Mouse (Mus musculus): ENCODE data around the gene Egln2. TPM values are rescaled to one million over a fixed set of nuclear protein-coding genes. Genes with fewer than 3 reads are reported as not detected.
A peak's percentile ranks its signal among the peaks of the same experiment; 100 is the strongest.

The Egln2 gene
- polyA plus RNA-seq, 1 experiment from 2014 or later = 37.2 TPM

DNA sequence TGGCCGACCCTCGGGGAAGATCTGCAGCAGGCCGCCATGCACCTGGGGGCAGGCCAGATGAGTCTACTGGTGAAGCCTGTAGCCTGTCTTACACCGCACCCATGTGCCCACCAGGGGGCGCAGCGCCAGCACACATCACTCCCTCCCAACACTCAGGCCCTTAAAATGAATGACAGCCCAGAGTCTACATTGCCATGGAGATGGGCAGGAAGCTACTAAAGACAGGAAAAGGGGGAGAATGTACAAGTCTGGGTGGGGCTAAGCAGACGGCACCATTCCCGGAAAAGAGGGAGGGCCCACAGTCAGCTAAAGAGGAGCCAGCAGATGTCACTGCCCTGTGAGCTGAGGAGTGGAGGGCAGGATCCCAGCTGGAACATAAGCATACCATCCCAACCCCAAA lies 6.7 kb downstream of the Egln2 start:
- peak; percentile 89 for DNase-seq (ENCODE audit: low spot score)
- no peak overlapping the region for H3K27ac ChIP-seq (ENCODE audit: low read depth, low read length)
- H3K36me3 ChIP-seq (ENCODE audit: control insufficient read depth, insufficient read depth, low read length) = peaks cover 7% of the 10 kb centered on the region; the same call in 1 of the 2 replicates
- H3K27me3 ChIP-seq (ENCODE audit: control insufficient read depth, insufficient read depth, low read length) = no peaks in the 10 kb centered on the region
- ATAC-seq (ENCODE audit: low FRiP score) = peak; percentile 90
- 18% methylated on average over 8 of the region's 8 CpGs for WGBS
- H3K4me3 ChIP-seq (ENCODE audit: low read depth, low read length) = no peak overlapping the region
- peaks cover 16% of the 10 kb centered on the region for H3K4me1 ChIP-seq (replicated peaks; ENCODE audit: control insufficient read depth, insufficient read depth, low read length)
- no peak overlapping the region for H3K9ac ChIP-seq (ENCODE audit: low read depth, low read length)
- H3K9me3 ChIP-seq (ENCODE audit: control insufficient read depth, low read length) = no peaks in the 10 kb centered on the region
- no peak overlapping the region for H3K4me2 ChIP-seq (replicated peaks; ENCODE audit: low read depth, low read length)

DNA sequence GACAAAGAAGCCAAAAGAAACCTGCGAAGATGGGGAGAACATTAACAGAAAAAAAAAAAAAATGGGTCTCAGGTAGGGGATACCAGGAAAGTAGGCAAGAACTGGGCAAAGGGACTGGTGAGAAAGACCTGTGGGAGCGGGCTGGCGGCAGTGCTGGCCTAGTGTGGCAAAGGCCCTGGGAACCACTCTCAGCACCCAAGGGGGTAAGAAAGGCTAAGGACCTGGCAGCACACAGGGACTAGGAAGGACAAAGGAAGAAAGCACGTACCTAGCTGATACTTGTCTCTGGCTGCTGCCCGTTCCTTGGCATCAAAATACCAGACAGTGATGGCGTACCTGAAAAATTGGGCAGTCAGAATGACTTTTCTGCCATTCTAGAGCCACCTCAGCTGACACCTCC lies 7.3 kb downstream of the Egln2 start:
- H3K27me3 ChIP-seq (ENCODE audit: control insufficient read depth, insufficient read depth, low read length) = no peaks in the 10 kb centered on the region
- peaks cover 10% of the 10 kb centered on the region for H3K4me1 ChIP-seq (replicated peaks; ENCODE audit: control insufficient read depth, insufficient read depth, low read length)
- no peaks in the 10 kb centered on the region for H3K9me3 ChIP-seq (ENCODE audit: control insufficient read depth, low read length)
- H3K4me2 ChIP-seq (replicated peaks; ENCODE audit: low read depth, low read length) = no peak overlapping the region
- H3K9ac ChIP-seq (ENCODE audit: low read depth, low read length) = no peak overlapping the region
- 95% methylated on average over 6 of the region's 6 CpGs for WGBS
- no peak for DNase-seq (ENCODE audit: low spot score)
- H3K36me3 ChIP-seq (ENCODE audit: control insufficient read depth, insufficient read depth, low read length) = 0 out of 2 replicates have a peak, but pooled peaks cover 3% of the 10 kb centered on the region
- no peak for ATAC-seq (ENCODE audit: low FRiP score)
- no peak overlapping the region for H3K27ac ChIP-seq (ENCODE audit: low read depth, low read length)
- no peak overlapping the region for H3K4me3 ChIP-seq (ENCODE audit: low read depth, low read length)

DNA sequence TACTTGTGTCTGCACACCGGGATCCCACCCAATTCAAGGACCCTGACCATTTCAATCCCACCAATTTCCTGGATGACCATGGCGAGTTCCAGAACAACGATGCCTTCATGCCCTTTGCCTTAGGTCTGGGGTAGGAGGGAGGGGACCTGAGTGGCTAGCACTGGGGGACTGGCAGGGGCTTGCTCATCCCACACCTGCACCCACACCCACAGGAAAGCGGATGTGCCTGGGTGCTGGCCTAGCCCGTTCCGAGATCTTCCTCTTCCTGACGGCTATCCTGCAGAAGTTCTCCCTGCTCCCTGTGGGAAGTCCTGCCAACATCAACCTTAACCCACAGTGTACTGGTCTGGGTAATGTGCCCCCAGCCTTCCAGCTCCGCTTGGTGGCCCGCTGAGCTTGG lies 8.4 kb downstream of the Egln2 start:
- no peak for ATAC-seq (ENCODE audit: low FRiP score)

DNA sequence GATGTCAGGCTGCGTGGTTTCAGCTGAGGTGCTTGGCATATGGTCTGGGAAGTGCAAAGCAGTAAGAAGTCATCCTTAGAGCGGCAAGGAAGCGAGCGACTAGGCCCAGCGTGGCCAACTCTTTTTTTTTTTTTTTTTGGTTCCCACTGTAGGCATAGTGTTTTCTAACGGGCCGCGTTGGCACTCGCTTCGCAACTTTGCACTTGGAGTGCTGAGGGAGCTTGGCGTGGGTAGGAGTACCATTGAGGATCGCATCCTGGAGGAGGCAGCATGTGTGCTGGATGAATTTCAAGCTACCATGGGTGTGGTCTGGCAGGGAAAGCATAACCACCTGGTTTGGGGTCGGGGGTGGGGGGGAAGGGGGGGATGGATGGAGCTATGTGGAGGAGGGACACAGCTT lies 10.6 kb downstream of the Egln2 start:
- Histone ChIP-seq H3K4me3 (ENCODE audit: low read depth, low read length) (no peak overlapping the region), H3K4me2 (replicated peaks; ENCODE audit: low read depth, low read length) (no peak overlapping the region), H3K9me3 (ENCODE audit: control insufficient read depth, low read length) (no peaks in the 10 kb centered on the region), H3K36me3 (ENCODE audit: control insufficient read depth, insufficient read depth, low read length) (0 out of 2 replicates have a peak, but pooled peaks cover 3% of the 10 kb centered on the region), H3K9ac (ENCODE audit: low read depth, low read length) (no peak overlapping the region), H3K27me3 (ENCODE audit: control insufficient read depth, insufficient read depth, low read length) (no peaks in the 10 kb centered on the region), H3K4me1 (replicated peaks; ENCODE audit: control insufficient read depth, insufficient read depth, low read length) (no peaks in the 10 kb centered on the region; the same call in 1 of the 2 replicates), H3K27ac (ENCODE audit: low read depth, low read length) (no peak overlapping the region)
- WGBS = 80% methylated on average over 13 of the region's 13 CpGs
- ATAC-seq (ENCODE audit: low FRiP score) (no peak), DNase-seq (ENCODE audit: low spot score) (no peak)

More for the DNA sequence above, 8.4 kb downstream of the Egln2 start:
- Histone ChIP-seq H3K9ac (ENCODE audit: low read depth, low read length) (no peak overlapping the region), H3K9me3 (ENCODE audit: control insufficient read depth, low read length) (no peaks in the 10 kb centered on the region), H3K4me1 (replicated peaks; ENCODE audit: control insufficient read depth, insufficient read depth, low read length) (peaks cover 6% of the 10 kb centered on the region; the same call in 1 of the 2 replicates), H3K27ac (ENCODE audit: low read depth, low read length) (no peak overlapping the region), H3K4me2 (replicated peaks; ENCODE audit: low read depth, low read length) (no peak overlapping the region), H3K4me3 (ENCODE audit: low read depth, low read length) (no peak overlapping the region), H3K27me3 (ENCODE audit: control insufficient read depth, insufficient read depth, low read length) (no peaks in the 10 kb centered on the region), H3K36me3 (ENCODE audit: control insufficient read depth, insufficient read depth, low read length) (0 out of 2 replicates have a peak, but pooled peaks cover 3% of the 10 kb centered on the region)
- 94% methylated on average over 9 of the region's 9 CpGs for WGBS
- DNase-seq (ENCODE audit: low spot score) = no peak

DNA sequence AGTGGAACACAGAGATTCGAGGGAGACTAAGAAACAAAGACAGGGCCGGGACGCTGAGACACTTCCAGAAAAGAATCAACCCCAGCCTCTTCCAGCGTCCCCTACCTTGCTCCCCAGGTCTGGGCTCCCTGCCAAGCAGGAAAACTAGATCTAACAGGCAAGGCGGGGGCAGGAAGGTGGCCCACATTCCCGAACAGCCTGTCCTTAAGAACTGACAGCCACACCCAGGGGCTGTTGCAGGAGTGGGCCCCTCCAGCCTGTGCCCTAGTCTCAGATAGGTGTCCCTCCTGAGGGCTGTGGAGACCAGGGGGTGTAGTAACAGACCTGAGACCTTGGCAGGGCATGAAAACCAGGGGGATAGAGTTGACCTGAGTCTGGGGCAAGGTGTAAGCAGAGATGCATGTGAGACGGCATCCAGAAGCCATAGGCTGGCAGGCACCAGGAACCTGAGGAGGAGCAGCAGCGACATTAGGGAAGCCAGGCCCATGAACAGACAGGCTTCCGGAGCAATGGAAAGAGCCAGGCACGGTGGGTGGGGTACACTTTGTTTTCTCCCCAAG lies 13.3 kb downstream of the Egln2 start, which contains the start of gene Cyp2t4:
Cyp2t4 (plus strand) TSS at position 510 of the 560 bp plus-strand sequence.
- DNase-seq (ENCODE audit: low spot score) (no peak), ATAC-seq (ENCODE audit: low FRiP score) (no peak)
- H3K9me3 ChIP-seq (ENCODE audit: control insufficient read depth, low read length) = no peaks in the 10 kb centered on the region
- H3K4me2 ChIP-seq (replicated peaks; ENCODE audit: low read depth, low read length) = no peak within 1 kb of the TSS
- no peak within 1 kb of the TSS for H3K4me3 ChIP-seq (ENCODE audit: low read depth, low read length)
- no peaks in the 10 kb centered on the region for H3K27me3 ChIP-seq (ENCODE audit: control insufficient read depth, insufficient read depth, low read length)
- 78% methylated on average over 10 of the region's 10 CpGs for WGBS
- H3K36me3 ChIP-seq (ENCODE audit: control insufficient read depth, insufficient read depth, low read length) = no peaks in the 10 kb centered on the region
- H3K9ac ChIP-seq (ENCODE audit: low read depth, low read length) = no peak within 1 kb of the TSS
- H3K4me1 ChIP-seq (replicated peaks; ENCODE audit: control insufficient read depth, insufficient read depth, low read length) = no peaks in the 10 kb centered on the region
- H3K27ac ChIP-seq (ENCODE audit: low read depth, low read length) = no peak within 1 kb of the TSS

DNA sequence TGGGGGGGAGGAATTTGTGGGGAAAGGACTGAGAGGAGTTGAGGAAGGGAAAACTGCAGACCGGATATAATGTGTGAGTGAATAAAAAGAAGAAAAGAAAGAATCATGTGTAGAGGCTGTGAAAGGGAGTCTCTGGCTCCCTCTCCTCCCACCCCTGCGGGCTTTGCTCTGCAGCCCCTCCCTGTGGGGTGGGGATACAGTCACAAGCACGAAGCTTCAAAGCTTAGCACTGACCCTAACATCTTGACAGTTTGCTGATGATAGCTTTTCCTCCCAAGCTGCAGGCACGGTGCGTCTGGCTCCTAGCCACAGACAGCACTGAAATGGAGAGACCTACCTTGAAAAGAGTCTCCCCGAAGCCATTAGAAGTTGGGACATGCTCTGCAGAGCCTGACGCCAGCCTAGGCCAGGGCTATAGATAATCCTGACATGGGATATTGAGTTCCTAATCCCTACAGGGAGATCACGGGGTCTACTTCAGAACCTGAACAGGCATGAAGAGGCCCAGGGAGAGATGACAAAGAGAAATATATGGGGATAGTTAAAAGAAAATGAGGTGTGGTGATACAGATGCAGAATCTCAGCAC lies 30.1 kb downstream of the Egln2 start:
- Histone ChIP-seq H3K4me3 (ENCODE audit: low read depth, low read length) (no peak overlapping the region), H3K27ac (ENCODE audit: low read depth, low read length) (no peak overlapping the region), H3K4me2 (replicated peaks; ENCODE audit: low read depth, low read length) (no peak overlapping the region), H3K36me3 (ENCODE audit: control insufficient read depth, insufficient read depth, low read length) (no peaks in the 10 kb centered on the region), H3K27me3 (ENCODE audit: control insufficient read depth, insufficient read depth, low read length) (no peaks in the 10 kb centered on the region), H3K4me1 (replicated peaks; ENCODE audit: control insufficient read depth, insufficient read depth, low read length) (no peaks in the 10 kb centered on the region), H3K9me3 (ENCODE audit: control insufficient read depth, low read length) (no peaks in the 10 kb centered on the region), H3K9ac (ENCODE audit: low read depth, low read length) (no peak overlapping the region)
- 73% methylated on average over 8 of the region's 8 CpGs for WGBS
- ATAC-seq (ENCODE audit: low FRiP score) (no peak), DNase-seq (ENCODE audit: low spot score) (no peak)

DNA sequence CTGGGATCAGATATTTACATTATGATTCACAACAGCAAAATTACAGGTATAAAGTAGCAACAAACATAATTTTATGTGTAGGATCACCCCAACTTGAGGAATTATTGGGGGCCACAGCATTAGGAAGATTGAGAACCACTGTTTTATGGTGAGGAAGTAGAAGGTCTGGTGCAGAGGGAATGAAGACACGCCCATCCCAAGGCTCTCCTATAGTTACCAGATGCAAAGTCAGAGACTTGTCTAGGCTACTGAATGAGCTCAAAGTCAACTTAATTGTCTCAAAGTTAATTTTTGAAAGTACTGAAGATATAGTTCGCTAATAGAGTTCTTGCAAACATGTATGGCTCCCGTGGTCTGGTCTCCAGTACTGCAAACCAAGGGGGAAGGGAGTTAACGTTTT lies 32.8 kb downstream of the Egln2 start:
- Histone ChIP-seq H3K27ac (ENCODE audit: low read depth, low read length) (no peak overlapping the region), H3K27me3 (ENCODE audit: control insufficient read depth, insufficient read depth, low read length) (no peaks in the 10 kb centered on the region), H3K9me3 (ENCODE audit: control insufficient read depth, low read length) (no peaks in the 10 kb centered on the region), H3K4me2 (replicated peaks; ENCODE audit: low read depth, low read length) (no peak overlapping the region), H3K4me1 (replicated peaks; ENCODE audit: control insufficient read depth, insufficient read depth, low read length) (no peaks in the 10 kb centered on the region), H3K9ac (ENCODE audit: low read depth, low read length) (no peak overlapping the region), H3K36me3 (ENCODE audit: control insufficient read depth, insufficient read depth, low read length) (no peaks in the 10 kb centered on the region), H3K4me3 (ENCODE audit: low read depth, low read length) (no peak overlapping the region)
- WGBS = 86% methylated on average over 4 of the region's 4 CpGs
- ATAC-seq (ENCODE audit: low FRiP score) (no peak), DNase-seq (ENCODE audit: low spot score) (no peak)

DNA sequence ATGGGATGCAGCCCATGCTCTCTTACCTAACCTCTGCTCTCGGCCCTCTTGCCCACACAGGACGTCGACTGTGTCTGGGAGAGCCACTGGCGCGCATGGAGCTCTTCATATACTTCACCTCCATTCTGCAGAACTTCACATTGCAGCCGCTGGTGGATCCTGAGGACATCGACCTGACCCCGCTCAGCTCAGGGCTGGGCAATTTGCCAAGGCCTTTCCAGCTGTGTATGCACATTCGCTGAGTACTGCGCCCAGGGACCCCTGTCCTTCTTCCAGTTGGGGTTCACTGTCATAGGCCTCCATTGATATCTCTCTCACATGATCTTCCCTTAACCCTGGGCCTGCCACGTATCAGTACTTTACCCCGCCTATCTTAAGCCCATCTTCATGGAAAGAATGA lies 33.4 kb downstream of the Egln2 start:
- Histone ChIP-seq H3K27me3 (ENCODE audit: control insufficient read depth, insufficient read depth, low read length) (no peaks in the 10 kb centered on the region), H3K27ac (ENCODE audit: low read depth, low read length) (no peak overlapping the region), H3K4me1 (replicated peaks; ENCODE audit: control insufficient read depth, insufficient read depth, low read length) (no peaks in the 10 kb centered on the region), H3K9ac (ENCODE audit: low read depth, low read length) (no peak overlapping the region), H3K9me3 (ENCODE audit: control insufficient read depth, low read length) (no peaks in the 10 kb centered on the region), H3K4me3 (ENCODE audit: low read depth, low read length) (no peak overlapping the region), H3K4me2 (replicated peaks; ENCODE audit: low read depth, low read length) (no peak overlapping the region), H3K36me3 (ENCODE audit: control insufficient read depth, insufficient read depth, low read length) (no peaks in the 10 kb centered on the region)
- ATAC-seq (ENCODE audit: low FRiP score) = no peak
- 76% methylated on average over 12 of the region's 12 CpGs for WGBS
- no peak for DNase-seq (ENCODE audit: low spot score)

DNA sequence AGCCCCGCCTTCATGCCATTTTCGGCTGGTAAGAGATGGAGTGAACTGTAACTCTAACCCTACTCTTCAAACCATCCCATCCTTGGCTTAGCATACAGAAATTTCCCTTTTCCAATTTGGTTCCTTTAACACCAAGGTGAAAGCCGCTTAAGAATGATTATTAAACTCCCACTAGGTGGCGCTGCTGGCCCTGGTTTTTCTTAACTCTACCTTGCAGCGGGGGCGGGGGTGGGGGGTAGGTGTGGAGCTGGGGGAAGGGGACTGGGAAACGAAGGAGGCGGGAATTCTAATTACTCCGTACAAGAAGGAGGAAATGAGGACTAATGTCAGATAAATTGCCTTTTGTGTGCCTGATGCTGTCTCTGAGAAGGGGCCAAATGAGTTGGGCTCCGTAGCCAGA lies 34.0 kb downstream of the Egln2 start:
- Histone ChIP-seq H3K4me2 (replicated peaks; ENCODE audit: low read depth, low read length) (no peak overlapping the region), H3K4me1 (replicated peaks; ENCODE audit: control insufficient read depth, insufficient read depth, low read length) (no peaks in the 10 kb centered on the region), H3K9me3 (ENCODE audit: control insufficient read depth, low read length) (no peaks in the 10 kb centered on the region), H3K4me3 (ENCODE audit: low read depth, low read length) (no peak overlapping the region), H3K36me3 (ENCODE audit: control insufficient read depth, insufficient read depth, low read length) (no peaks in the 10 kb centered on the region), H3K9ac (ENCODE audit: low read depth, low read length) (no peak overlapping the region), H3K27ac (ENCODE audit: low read depth, low read length) (no peak overlapping the region), H3K27me3 (ENCODE audit: control insufficient read depth, insufficient read depth, low read length) (no peaks in the 10 kb centered on the region)
- DNase-seq (ENCODE audit: low spot score) (peak; percentile 68), ATAC-seq (ENCODE audit: low FRiP score) (no peak)
- 17% methylated on average over 10 of the region's 10 CpGs for WGBS
